Mouse (Mus musculus): ENCODE measurements around the gene Crb1. TPM values are rescaled to one million over a fixed set of nuclear protein-coding genes. Genes with fewer than 3 reads are reported as not detected.
A peak's percentile ranks its signal among the peaks of the same experiment; 100 is the strongest.

Gene Crb1
- total and polyA plus RNA-seq, 3 experiments: 0.44 TPM; not detected in 2

DNA sequence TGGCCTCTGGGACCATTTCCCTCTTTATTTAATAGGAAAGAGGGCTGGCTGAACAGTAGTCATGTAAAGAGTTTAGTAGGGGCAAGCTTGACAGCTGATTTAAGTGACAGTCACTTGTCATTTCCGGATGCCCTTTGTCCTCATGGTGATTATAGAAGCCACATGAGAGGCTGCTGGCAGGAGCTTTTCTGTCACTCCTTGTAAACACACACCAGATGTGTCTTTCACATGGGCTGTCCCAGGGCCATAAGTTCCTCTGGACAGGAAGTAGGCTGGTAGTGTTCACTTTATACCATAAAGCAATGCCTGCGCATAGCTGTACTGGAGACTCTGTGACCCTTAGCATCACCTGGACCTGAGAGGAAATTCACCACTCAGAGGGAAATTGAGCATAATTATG is 182.9 kb downstream of the Crb1 start:
- no peak for DNase-seq (ENCODE audit: low spot score)
- no peak for ATAC-seq (ENCODE audit: extremely low read depth, insufficient number of reproducible peaks, low FRiP score, poor library complexity, severe bottlenecking)
- Histone ChIP-seq H3K36me3 (replicated peaks) (no peaks in the 10 kb centered on the region), H3K9me3 (replicated peaks) (no peaks in the 10 kb centered on the region), H3K4me3 (ENCODE audit: low read depth, low read length) (no peak overlapping the region), H3K27me3 (ENCODE audit: insufficient read depth, low read length) (0 out of 2 replicates have a peak, but pooled peaks cover 5% of the 10 kb centered on the region), H3K4me1 (ENCODE audit: insufficient read depth, low read depth, low read length) (peaks cover 7% of the 10 kb centered on the region; the same call in 1 of the 2 replicates)
- TF ChIP-seq GATA1 (IDR thresholded peaks at IDR 0.05; ENCODE audit: borderline replicate concordance, low read length) (no peak), TAL1 (conservative IDR thresholded peaks at IDR 0.05; ENCODE audit: low read depth, low read length) (no peak), GATA2 (IDR thresholded peaks at IDR 0.05; ENCODE audit: borderline replicate concordance, low read depth, low read length) (no peak)

DNA sequence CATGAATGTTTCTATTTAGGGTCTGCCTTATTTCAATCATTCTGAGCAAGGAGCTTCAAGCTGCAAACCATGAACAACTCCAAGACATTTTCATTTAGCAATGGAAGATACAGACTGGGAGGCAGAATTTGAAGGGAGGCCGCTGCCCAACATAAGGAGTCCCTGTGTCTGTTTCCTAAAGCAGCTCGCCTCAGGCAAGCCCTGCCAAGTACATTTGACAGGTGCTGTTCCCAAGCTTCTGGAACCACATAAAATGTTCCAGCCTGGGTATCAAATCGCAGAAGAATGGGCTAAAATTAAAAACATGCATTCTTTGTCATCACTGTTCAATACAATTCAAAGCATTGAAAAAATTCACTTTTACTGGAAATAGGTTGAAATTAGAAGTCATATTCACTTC is 184.3 kb downstream of the Crb1 start:
- no peak overlapping the region for H3K4me3 ChIP-seq (ENCODE audit: low read depth, low read length)
- H3K36me3 ChIP-seq (replicated peaks): no peaks in the 10 kb centered on the region
- no peaks in the 10 kb centered on the region for H3K27me3 ChIP-seq (ENCODE audit: insufficient read depth, low read length)
- no peak for ATAC-seq (ENCODE audit: extremely low read depth, insufficient number of reproducible peaks, low FRiP score, poor library complexity, severe bottlenecking)
- TF ChIP-seq TAL1 (conservative IDR thresholded peaks at IDR 0.05; ENCODE audit: low read depth, low read length) (no peak), POLR2AphosphoS5 (IDR thresholded peaks at IDR 0.05; ENCODE audit: insufficient replicate concordance, low read depth, low read length) (no peak), GATA2 (IDR thresholded peaks at IDR 0.05; ENCODE audit: borderline replicate concordance, low read depth, low read length) (no peak), GATA1 (IDR thresholded peaks at IDR 0.05; ENCODE audit: borderline replicate concordance, low read length) (no peak), CTCF (IDR thresholded peaks at IDR 0.05; ENCODE audit: low read depth, low read length) (no peak)
- DNase-seq (ENCODE audit: low spot score): no peak
- H3K4me1 ChIP-seq (ENCODE audit: insufficient read depth, low read depth, low read length): peaks cover 7% of the 10 kb centered on the region; the same call in 1 of the 2 replicates
- H3K9me3 ChIP-seq (replicated peaks): no peaks in the 10 kb centered on the region

DNA sequence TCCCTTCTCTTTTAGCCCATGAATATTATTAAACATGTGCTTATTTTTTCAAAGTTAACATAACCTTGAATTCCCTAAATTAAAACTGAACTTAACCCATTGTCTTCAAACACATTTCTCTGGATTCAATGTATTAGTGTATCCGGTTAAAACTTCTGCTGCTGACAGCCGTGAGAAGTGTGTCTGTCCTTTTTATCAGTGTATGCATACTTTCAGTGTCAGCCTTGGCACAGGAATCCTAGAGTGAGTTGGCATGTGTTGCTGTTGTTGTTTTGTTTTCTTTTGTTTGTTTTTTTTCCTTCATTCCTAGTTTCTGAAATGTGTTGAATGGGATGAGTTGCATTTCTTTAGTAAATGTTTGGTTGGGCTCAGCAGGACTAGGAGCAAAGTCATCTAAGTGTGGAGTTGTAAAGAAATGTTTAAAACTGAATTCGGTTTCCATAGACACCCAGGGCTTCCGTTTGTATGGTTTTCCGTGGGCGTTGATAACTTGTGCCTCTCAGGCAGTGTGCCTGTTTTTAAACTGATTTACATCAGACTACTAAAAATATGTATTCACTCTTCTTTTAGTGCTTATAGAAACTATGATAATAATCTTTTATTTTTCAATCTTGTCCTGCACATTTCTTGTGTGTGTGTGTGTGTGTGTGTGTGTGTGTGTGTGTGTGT is 196.3 kb downstream of the Crb1 start:
- ATAC-seq (ENCODE audit: extremely low read depth, insufficient number of reproducible peaks, low FRiP score, poor library complexity, severe bottlenecking): peak; percentile 40; the same call in 1 of the 2 replicates

DNA sequence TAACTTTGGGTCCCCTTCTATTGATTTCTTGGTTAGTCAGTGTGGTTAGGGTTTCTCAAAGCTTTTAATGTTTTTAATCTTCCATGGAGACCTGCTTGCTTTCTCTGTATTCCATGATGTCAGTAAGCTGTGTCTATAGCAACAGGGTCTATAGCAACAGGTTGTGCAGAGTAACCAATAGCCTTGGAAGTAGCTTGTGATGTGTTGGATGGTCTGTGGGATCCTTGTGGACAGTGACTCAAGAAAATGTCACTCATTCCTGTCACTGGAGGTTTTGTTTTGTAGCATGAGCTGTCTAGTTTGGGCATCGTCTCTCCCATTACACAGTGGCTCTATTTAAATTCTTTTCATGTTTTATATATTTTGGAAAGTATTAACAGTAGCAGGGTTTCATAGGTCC is 197.2 kb downstream of the Crb1 start:
- Histone ChIP-seq H3K9me3 (replicated peaks) (no peaks in the 10 kb centered on the region), H3K4me3 (ENCODE audit: low read depth, low read length) (no peak overlapping the region), H3K36me3 (replicated peaks) (peaks cover 12% of the 10 kb centered on the region), H3K4me1 (ENCODE audit: insufficient read depth, low read depth, low read length) (peaks cover 9% of the 10 kb centered on the region), H3K27me3 (ENCODE audit: insufficient read depth, low read length) (no peaks in the 10 kb centered on the region)
- TF ChIP-seq POLR2AphosphoS5 (IDR thresholded peaks at IDR 0.05; ENCODE audit: insufficient replicate concordance, low read depth, low read length) (no peak), CTCF (IDR thresholded peaks at IDR 0.05; ENCODE audit: low read depth, low read length) (no peak), GATA2 (IDR thresholded peaks at IDR 0.05; ENCODE audit: borderline replicate concordance, low read depth, low read length) (no peak), TAL1 (conservative IDR thresholded peaks at IDR 0.05; ENCODE audit: low read depth, low read length) (no peak), GATA1 (IDR thresholded peaks at IDR 0.05; ENCODE audit: borderline replicate concordance, low read length) (no peak)
- DNase-seq (ENCODE audit: low spot score) (no peak), ATAC-seq (ENCODE audit: extremely low read depth, insufficient number of reproducible peaks, low FRiP score, poor library complexity, severe bottlenecking) (no peak)

More for the DNA sequence above, 196.3 kb downstream of the Crb1 start:
- TF ChIP-seq TAL1 (conservative IDR thresholded peaks at IDR 0.05; ENCODE audit: low read depth, low read length) (no peak), GATA1 (IDR thresholded peaks at IDR 0.05; ENCODE audit: borderline replicate concordance, low read length) (no peak), CTCF (IDR thresholded peaks at IDR 0.05; ENCODE audit: low read depth, low read length) (no peak), GATA2 (IDR thresholded peaks at IDR 0.05; ENCODE audit: borderline replicate concordance, low read depth, low read length) (no peak), POLR2AphosphoS5 (IDR thresholded peaks at IDR 0.05; ENCODE audit: insufficient replicate concordance, low read depth, low read length) (no peak)
- Histone ChIP-seq H3K36me3 (replicated peaks) (peaks cover 12% of the 10 kb centered on the region), H3K4me3 (ENCODE audit: low read depth, low read length) (no peak overlapping the region), H3K27me3 (ENCODE audit: insufficient read depth, low read length) (no peaks in the 10 kb centered on the region), H3K4me1 (ENCODE audit: insufficient read depth, low read depth, low read length) (peaks cover 9% of the 10 kb centered on the region), H3K9me3 (replicated peaks) (no peaks in the 10 kb centered on the region)
- no peak for DNase-seq (ENCODE audit: low spot score)

DNA sequence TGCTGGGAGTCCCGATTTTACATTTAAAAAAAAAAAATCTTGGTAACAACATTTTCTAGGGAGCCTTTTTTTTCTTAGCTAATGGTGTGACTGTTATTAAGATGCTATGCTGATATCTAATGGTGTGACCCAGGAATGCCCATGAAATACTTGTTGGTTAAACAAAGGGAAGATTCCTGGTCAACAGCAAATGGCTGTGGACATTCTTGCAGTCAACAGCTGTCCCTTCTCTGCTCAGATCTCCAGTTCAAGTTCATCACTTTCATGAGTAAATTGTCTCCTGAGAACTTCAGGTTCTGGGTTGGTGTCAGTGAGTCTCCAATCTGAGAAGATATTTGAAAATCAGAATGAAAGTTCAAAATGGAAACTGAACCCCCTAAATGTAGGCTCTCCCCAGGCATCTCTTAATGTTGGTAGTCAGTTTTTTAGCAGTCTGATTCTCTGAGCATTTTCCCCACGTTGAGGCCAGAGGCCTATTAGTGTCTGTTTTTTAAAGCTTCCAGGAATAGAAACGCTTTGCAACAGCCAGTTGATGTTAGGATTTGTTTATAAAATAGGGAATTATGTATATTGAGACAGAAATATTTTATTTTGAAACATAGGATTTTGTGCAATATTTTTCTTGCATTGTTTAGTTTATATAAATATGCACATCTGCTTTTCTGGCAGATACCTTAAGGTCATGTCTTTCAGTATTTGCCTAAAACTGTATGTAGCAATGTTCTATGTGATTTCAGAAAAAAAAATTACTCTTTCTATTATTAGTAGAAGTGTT is 202.7 kb downstream of the Crb1 start:
- no peak for DNase-seq (ENCODE audit: low spot score)
- Histone ChIP-seq H3K27me3 (ENCODE audit: insufficient read depth, low read length) (no peaks in the 10 kb centered on the region), H3K4me1 (ENCODE audit: insufficient read depth, low read depth, low read length) (no peaks in the 10 kb centered on the region), H3K4me3 (ENCODE audit: low read depth, low read length) (no peak overlapping the region), H3K9me3 (replicated peaks) (no peaks in the 10 kb centered on the region), H3K36me3 (replicated peaks) (peaks cover 42% of the 10 kb centered on the region)
- TF ChIP-seq GATA1 (IDR thresholded peaks at IDR 0.05; ENCODE audit: borderline replicate concordance, low read length) (no peak), GATA2 (IDR thresholded peaks at IDR 0.05; ENCODE audit: borderline replicate concordance, low read depth, low read length) (no peak), TAL1 (conservative IDR thresholded peaks at IDR 0.05; ENCODE audit: low read depth, low read length) (no peak), CTCF (IDR thresholded peaks at IDR 0.05; ENCODE audit: low read depth, low read length) (no peak), POLR2AphosphoS5 (IDR thresholded peaks at IDR 0.05; ENCODE audit: insufficient replicate concordance, low read depth, low read length) (no peak)
- no peak for ATAC-seq (ENCODE audit: extremely low read depth, insufficient number of reproducible peaks, low FRiP score, poor library complexity, severe bottlenecking)

- H3K27me3 ChIP-seq (ENCODE audit: insufficient read depth, low read length): no peaks in the 10 kb centered on the region
- peak; percentile 67 for ATAC-seq (ENCODE audit: extremely low read depth, insufficient number of reproducible peaks, low FRiP score, poor library complexity, severe bottlenecking)
- TF ChIP-seq GATA1 (IDR thresholded peaks at IDR 0.05; ENCODE audit: borderline replicate concordance, low read length) (no peak), TAL1 (conservative IDR thresholded peaks at IDR 0.05; ENCODE audit: low read depth, low read length) (no peak), GATA2 (IDR thresholded peaks at IDR 0.05; ENCODE audit: borderline replicate concordance, low read depth, low read length) (no peak), POLR2AphosphoS5 (IDR thresholded peaks at IDR 0.05; ENCODE audit: insufficient replicate concordance, low read depth, low read length) (no peak), CTCF (IDR thresholded peaks at IDR 0.05; ENCODE audit: low read depth, low read length) (peak; percentile 41)
- no peaks in the 10 kb centered on the region for H3K9me3 ChIP-seq (replicated peaks)
- peak; percentile 8 for DNase-seq (ENCODE audit: low spot score)
- peaks cover 56% of the 10 kb centered on the region for H3K36me3 ChIP-seq (replicated peaks)
- H3K4me3 ChIP-seq (ENCODE audit: low read depth, low read length): no peak overlapping the region
- no peaks in the 10 kb centered on the region; the same call in 1 of the 2 replicates for H3K4me1 ChIP-seq (ENCODE audit: insufficient read depth, low read depth, low read length)
These were observed 214.1 kb downstream of the Crb1 start for GRCm38 (mm10) chr1:139162814-139163213.

All from G1E (cell line).